Mouse (Mus musculus) G1E (cell line): ENCODE data around the gene Fgfr2. TPM values are rescaled to one million over a fixed set of nuclear protein-coding genes. Genes with fewer than 3 reads are reported as not detected.
A peak's percentile ranks its signal among the peaks of the same experiment; 100 is the strongest.

Experiments
- ATAC-seq: 2 replicates; pipeline ENCODE4 v1.8.0; 2016; ENCODE audit warnings: mild to moderate bottlenecking; ENCODE audit not compliant: insufficient number of reproducible peaks, poor library complexity, low FRiP score, severe bottlenecking; ENCODE audit errors: extremely low read depth
- DNase-seq: peaks from one replicate; pipeline ENCODE4 v3.0.0; 2012; ENCODE audit warnings: low spot score
- H3K27me3 ChIP-seq: 2 replicates; pipeline ENCODE4 v1.6.1; 2012; ENCODE audit warnings: mild to moderate bottlenecking, low read length, inconsistent platforms; ENCODE audit not compliant: insufficient read depth
- H3K36me3 ChIP-seq: replicated peaks from 2 replicates; pipeline ENCODE3; 2012; ENCODE audit warnings: mild to moderate bottlenecking, inconsistent platforms
- H3K4me1 ChIP-seq: 2 replicates; pipeline ENCODE4 v1.6.1; 2012; ENCODE audit warnings: low read depth, low read length, inconsistent platforms, mixed read lengths; ENCODE audit not compliant: insufficient read depth
- H3K4me3 ChIP-seq: 2 replicates; pipeline ENCODE4 v1.5.1; 2012; ENCODE audit warnings: low read depth, mild to moderate bottlenecking, inconsistent platforms, low read length, moderate library complexity, mixed read lengths
- H3K9me3 ChIP-seq: replicated peaks from 2 replicates; pipeline ENCODE4 v1.6.1; 2012; ENCODE audit warnings: inconsistent platforms
- CTCF ChIP-seq: IDR thresholded peaks from 2 replicates; pipeline ENCODE4 v1.5.1; 2012; ENCODE audit warnings: low read depth, low read length, inconsistent platforms, mixed read lengths
- GATA1 ChIP-seq: IDR thresholded peaks from 2 replicates; pipeline ENCODE4 v1.6.1; 2012; ENCODE audit warnings: borderline replicate concordance, low read length, inconsistent platforms, mixed read lengths
- GATA2 ChIP-seq: IDR thresholded peaks from 2 replicates; pipeline ENCODE4 v1.6.1; 2012; ENCODE audit warnings: low read depth, low read length, inconsistent platforms, borderline replicate concordance
- POLR2AphosphoS5 ChIP-seq: IDR thresholded peaks from 2 replicates; pipeline ENCODE4 v1.6.1; 2012; ENCODE audit warnings: low read depth, low read length, inconsistent platforms; ENCODE audit not compliant: insufficient replicate concordance
- TAL1 ChIP-seq: conservative IDR thresholded peaks from 2 replicates; pipeline ENCODE4 v1.6.1; 2012; ENCODE audit warnings: low read depth, low read length, inconsistent platforms, mixed read lengths
- polyA plus RNA-seq: library from polyadenylated mRNA; stranded (reverse); fragments of >175 nt; gene quantifications from 2 replicates; pipeline ENCODE4 v1.2.3, GENCODE M21; 2012
- total RNA-seq, 2 experiments: library from RNA; stranded (forward) in 1 of 2; stranded (reverse) in 1 of 2; fragments of 200-1000 nt in 1 of 2; fragments of >200 nt in 1 of 2; fragmentation: Nextera tagmentation in 1 of 2; gene quantifications; 2 replicates each; pipeline ENCODE4 v1.2.3; 2014 to 2017

The Fgfr2 gene
- total and polyA plus RNA-seq, 3 experiments: 0.22 TPM; not detected in 2

DNA sequence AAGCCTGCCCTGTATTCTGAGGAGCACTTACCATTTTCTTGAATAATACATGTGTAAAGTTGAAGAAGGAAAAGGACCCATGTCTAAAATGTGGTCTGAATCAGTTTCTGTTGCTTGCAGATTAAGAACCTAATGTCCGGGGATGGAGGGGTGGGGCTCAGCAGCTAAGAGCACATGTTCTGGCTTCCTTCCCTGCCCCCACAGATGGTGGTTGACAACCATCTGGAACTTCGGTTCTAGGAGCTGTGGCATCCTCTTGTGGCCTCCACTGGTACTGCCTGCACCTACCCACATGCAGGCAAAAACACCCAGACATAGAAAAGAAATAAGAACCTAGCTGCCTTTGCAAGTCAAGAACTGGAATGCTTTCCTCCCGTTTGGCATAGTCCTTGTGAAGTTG, 119.7 kb downstream of the Fgfr2 start:
- peak; percentile 71; the same call in 1 of the 2 replicates for ATAC-seq
- TF ChIP-seq CTCF (peak; percentile 97), POLR2AphosphoS5 (no peak), GATA2 (no peak), TAL1 (no peak), GATA1 (no peak)
- no peak for DNase-seq
- H3K36me3 ChIP-seq: peaks cover 96% of the 10 kb centered on the region
- H3K4me1 ChIP-seq: peaks cover 8% of the 10 kb centered on the region; the same call in 1 of the 2 replicates
- no peaks in the 10 kb centered on the region for H3K27me3 ChIP-seq
- no peaks in the 10 kb centered on the region for H3K9me3 ChIP-seq
- H3K4me3 ChIP-seq: no peak overlapping the region

DNA sequence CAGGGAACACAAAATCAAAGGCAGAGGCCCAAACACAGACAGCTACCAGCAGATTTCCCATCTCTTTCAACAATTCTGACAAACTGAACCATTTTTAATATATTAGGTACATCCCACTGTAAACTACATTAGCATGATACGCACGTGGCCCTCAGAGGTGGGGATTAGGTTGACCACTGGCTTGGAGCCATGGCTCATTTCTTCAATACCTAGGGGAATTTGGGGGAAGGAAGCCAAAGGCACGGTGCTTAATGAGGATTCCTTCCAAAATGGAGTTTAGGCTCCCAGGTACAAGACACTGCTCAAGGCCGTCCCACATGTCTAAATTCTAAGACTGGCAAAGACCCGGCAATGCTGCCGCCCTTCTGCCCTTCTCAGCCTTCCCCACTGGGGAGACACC, 120.9 kb downstream of the Fgfr2 start:
- TF ChIP-seq POLR2AphosphoS5 (no peak), GATA2 (no peak), TAL1 (no peak), GATA1 (no peak), CTCF (no peak)
- peaks cover 96% of the 10 kb centered on the region for H3K36me3 ChIP-seq
- no peaks in the 10 kb centered on the region for H3K27me3 ChIP-seq
- ATAC-seq: no peak
- no peaks in the 10 kb centered on the region for H3K9me3 ChIP-seq
- H3K4me3 ChIP-seq: no peak overlapping the region
- DNase-seq: no peak
- H3K4me1 ChIP-seq: peaks cover 8% of the 10 kb centered on the region; the same call in 1 of the 2 replicates

DNA sequence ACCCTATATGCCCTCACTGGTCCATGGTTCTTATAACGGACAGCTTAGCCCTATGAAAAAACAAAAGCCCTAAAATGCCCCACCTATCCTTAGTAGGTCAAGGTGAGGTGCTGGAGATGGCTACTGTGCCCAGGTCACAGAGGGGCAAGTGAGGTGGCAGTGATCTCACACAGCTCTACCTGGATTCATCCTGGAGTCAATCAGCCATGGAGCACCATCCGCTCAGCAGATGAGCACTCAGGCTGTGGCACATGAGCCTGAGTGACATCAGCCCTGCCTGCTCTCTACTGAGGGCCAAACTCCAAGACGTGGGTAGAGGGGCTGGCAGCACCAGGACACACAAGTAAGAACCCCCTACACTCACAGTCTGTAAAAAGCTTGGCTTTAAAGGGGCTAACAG, 121.8 kb downstream of the Fgfr2 start:
- Histone ChIP-seq H3K4me3 (no peak overlapping the region), H3K9me3 (no peaks in the 10 kb centered on the region), H3K36me3 (peaks cover 97% of the 10 kb centered on the region), H3K4me1 (peaks cover 8% of the 10 kb centered on the region; the same call in 1 of the 2 replicates), H3K27me3 (no peaks in the 10 kb centered on the region)
- DNase-seq (no peak), ATAC-seq (no peak)
- no peak for TF ChIP-seq POLR2AphosphoS5
- TF ChIP-seq CTCF: no peak
- TF ChIP-seq GATA1: no peak
- no peak for TF ChIP-seq TAL1
- TF ChIP-seq GATA2: no peak

DNA sequence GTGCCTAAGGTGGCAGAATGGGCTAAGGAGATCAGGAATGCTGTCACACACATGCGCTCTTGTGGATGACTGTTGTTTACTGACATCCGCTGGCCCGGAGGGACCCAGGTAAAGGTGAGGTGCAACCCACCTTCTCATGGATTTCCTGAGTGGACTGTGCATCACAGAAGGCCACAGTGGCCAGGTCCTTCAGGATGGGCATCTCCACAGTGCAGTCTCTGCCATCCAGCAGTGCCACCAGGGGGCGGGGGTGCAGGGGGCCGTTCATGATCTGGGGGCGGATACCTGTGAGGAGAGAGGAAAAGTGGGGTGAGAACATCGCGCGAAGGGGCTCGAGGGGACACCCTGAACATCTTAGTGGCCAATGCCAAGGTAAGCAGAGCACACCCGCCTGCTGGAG, 124.1 kb downstream of the Fgfr2 start:
- no peak for DNase-seq
- ATAC-seq: no peak
- Histone ChIP-seq H3K36me3 (peaks cover 98% of the 10 kb centered on the region), H3K27me3 (no peaks in the 10 kb centered on the region), H3K4me1 (peaks cover 1% of the 10 kb centered on the region; the same call in 1 of the 2 replicates), H3K4me3 (no peak overlapping the region), H3K9me3 (no peaks in the 10 kb centered on the region)
- TF ChIP-seq GATA2 (no peak), TAL1 (no peak), GATA1 (no peak), CTCF (no peak), POLR2AphosphoS5 (no peak)

DNA sequence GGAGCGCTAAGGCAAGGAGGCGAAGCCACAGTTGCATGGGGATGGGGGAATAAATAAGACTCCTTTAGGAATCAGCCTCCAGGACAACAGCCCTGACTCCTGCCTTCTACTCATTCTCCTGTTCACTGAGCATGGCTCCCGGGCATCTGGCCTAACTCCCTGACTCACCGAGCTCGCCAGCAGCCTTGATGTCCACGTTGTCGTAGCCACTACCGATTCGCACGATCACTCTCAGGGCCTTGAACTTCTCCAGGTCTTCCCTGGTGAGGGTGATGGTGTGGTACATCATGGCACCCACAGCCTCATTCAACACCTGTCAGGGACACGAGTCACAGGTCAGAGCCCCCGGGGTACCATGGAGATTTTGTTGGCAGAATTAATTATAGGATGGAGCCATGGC, 124.5 kb downstream of the Fgfr2 start:
- Histone ChIP-seq H3K9me3 (no peaks in the 10 kb centered on the region), H3K27me3 (no peaks in the 10 kb centered on the region), H3K4me1 (no peaks in the 10 kb centered on the region), H3K4me3 (no peak overlapping the region), H3K36me3 (peaks cover 100% of the 10 kb centered on the region)
- no peak for TF ChIP-seq POLR2AphosphoS5
- no peak for TF ChIP-seq GATA1
- no peak for TF ChIP-seq GATA2
- no peak for TF ChIP-seq TAL1
- no peak for TF ChIP-seq CTCF
- ATAC-seq: no peak
- no peak for DNase-seq

DNA sequence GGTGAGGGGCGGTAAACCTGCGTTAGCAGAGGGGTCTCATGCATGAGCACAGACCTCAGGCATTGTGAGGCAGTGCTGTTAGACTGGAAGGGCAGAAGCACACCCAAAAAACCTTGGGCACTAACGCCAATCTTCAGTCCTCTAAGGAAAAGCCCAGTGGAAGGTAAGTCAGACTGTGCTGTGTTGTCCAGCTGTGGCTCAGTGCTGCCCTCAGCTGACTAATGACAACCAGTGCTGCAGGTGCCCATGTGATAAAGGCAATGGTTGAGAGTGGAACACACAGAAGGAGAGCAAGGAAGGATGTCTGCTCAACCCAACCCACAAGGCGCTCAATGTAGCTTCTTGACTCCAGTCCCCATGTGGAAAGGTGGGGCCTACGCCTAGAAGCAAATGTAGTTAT, 126.8 kb downstream of the Fgfr2 start:
- no peak for DNase-seq
- Histone ChIP-seq H3K4me3 (no peak overlapping the region), H3K9me3 (no peaks in the 10 kb centered on the region), H3K4me1 (0 out of 2 replicates have a peak, but pooled peaks cover 3% of the 10 kb centered on the region), H3K27me3 (no peaks in the 10 kb centered on the region), H3K36me3 (peaks cover 99% of the 10 kb centered on the region)
- no peak for TF ChIP-seq GATA2
- TF ChIP-seq TAL1: no peak
- TF ChIP-seq CTCF: no peak
- no peak for TF ChIP-seq POLR2AphosphoS5
- no peak for TF ChIP-seq GATA1
- no peak for ATAC-seq
